Mouse (Mus musculus) G1E (cell line): ENCODE data around the gene Tmem263. TPM values are rescaled to one million over a fixed set of nuclear protein-coding genes. Genes with fewer than 3 reads are reported as not detected.
A peak's percentile ranks its signal among the peaks of the same experiment; 100 is the strongest.

Experiments
- ATAC-seq: 2 replicates; pipeline ENCODE4 v1.8.0; 2016; ENCODE audit warnings: mild to moderate bottlenecking; ENCODE audit not compliant: insufficient number of reproducible peaks, poor library complexity, low FRiP score, severe bottlenecking; ENCODE audit errors: extremely low read depth
- DNase-seq: peaks from one replicate; pipeline ENCODE4 v3.0.0; 2012; ENCODE audit warnings: low spot score
- H3K27me3 ChIP-seq: 2 replicates; pipeline ENCODE4 v1.6.1; 2012; ENCODE audit warnings: mild to moderate bottlenecking, low read length, inconsistent platforms; ENCODE audit not compliant: insufficient read depth
- H3K36me3 ChIP-seq: replicated peaks from 2 replicates; pipeline ENCODE3; 2012; ENCODE audit warnings: mild to moderate bottlenecking, inconsistent platforms
- H3K4me1 ChIP-seq: 2 replicates; pipeline ENCODE4 v1.6.1; 2012; ENCODE audit warnings: low read depth, low read length, inconsistent platforms, mixed read lengths; ENCODE audit not compliant: insufficient read depth
- H3K4me3 ChIP-seq: 2 replicates; pipeline ENCODE4 v1.5.1; 2012; ENCODE audit warnings: low read depth, mild to moderate bottlenecking, inconsistent platforms, low read length, moderate library complexity, mixed read lengths
- H3K9me3 ChIP-seq: replicated peaks from 2 replicates; pipeline ENCODE4 v1.6.1; 2012; ENCODE audit warnings: inconsistent platforms
- CTCF ChIP-seq: IDR thresholded peaks from 2 replicates; pipeline ENCODE4 v1.5.1; 2012; ENCODE audit warnings: low read depth, low read length, inconsistent platforms, mixed read lengths
- GATA1 ChIP-seq: IDR thresholded peaks from 2 replicates; pipeline ENCODE4 v1.6.1; 2012; ENCODE audit warnings: borderline replicate concordance, low read length, inconsistent platforms, mixed read lengths
- GATA2 ChIP-seq: IDR thresholded peaks from 2 replicates; pipeline ENCODE4 v1.6.1; 2012; ENCODE audit warnings: low read depth, low read length, inconsistent platforms, borderline replicate concordance
- POLR2AphosphoS5 ChIP-seq: IDR thresholded peaks from 2 replicates; pipeline ENCODE4 v1.6.1; 2012; ENCODE audit warnings: low read depth, low read length, inconsistent platforms; ENCODE audit not compliant: insufficient replicate concordance
- TAL1 ChIP-seq: conservative IDR thresholded peaks from 2 replicates; pipeline ENCODE4 v1.6.1; 2012; ENCODE audit warnings: low read depth, low read length, inconsistent platforms, mixed read lengths
- polyA plus RNA-seq: library from polyadenylated mRNA; stranded (reverse); fragments of >175 nt; gene quantifications from 2 replicates; pipeline ENCODE4 v1.2.3, GENCODE M21; 2012
- total RNA-seq, 2 experiments: library from RNA; stranded (forward) in 1 of 2; stranded (reverse) in 1 of 2; fragments of 200-1000 nt in 1 of 2; fragments of >200 nt in 1 of 2; fragmentation: Nextera tagmentation in 1 of 2; gene quantifications; 2 replicates each; pipeline ENCODE4 v1.2.3; 2014 to 2017

Tmem263 gene
- total and polyA plus RNA-seq, 3 experiments: 25.2 to 40.1 (median 32.1) TPM

DNA sequence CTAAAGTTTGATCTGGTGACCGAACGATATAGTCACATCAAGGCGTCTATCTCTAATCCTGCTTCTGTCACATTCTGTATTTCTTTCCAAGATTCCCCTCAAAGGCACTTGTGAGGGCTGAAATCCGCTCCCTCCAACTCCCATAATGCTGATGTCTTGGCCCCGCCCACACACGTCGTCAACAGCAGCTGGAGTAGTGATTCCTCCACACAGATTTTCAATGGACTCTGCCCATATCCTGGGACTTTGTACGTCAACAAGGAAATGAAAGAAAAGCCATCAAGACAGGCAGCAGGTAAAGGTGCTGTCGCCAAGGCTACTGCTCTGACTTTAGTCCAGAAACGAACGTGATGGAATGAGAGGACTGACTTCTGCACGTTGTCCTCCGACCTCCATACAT is 22.8 kb downstream of the Tmem263 start:
- Histone ChIP-seq H3K4me1 (peaks cover 20% of the 10 kb centered on the region), H3K27me3 (no peaks in the 10 kb centered on the region), H3K9me3 (no peaks in the 10 kb centered on the region), H3K36me3 (peaks cover 48% of the 10 kb centered on the region), H3K4me3 (no peak overlapping the region)
- TF ChIP-seq GATA1: no peak
- DNase-seq: no peak
- ATAC-seq: no peak

- no peak for TF ChIP-seq POLR2AphosphoS5
- no peak for TF ChIP-seq CTCF
- TF ChIP-seq GATA2: no peak
- no peak for TF ChIP-seq TAL1
- no peak for TF ChIP-seq GATA1
- Histone ChIP-seq H3K9me3 (no peaks in the 10 kb centered on the region), H3K27me3 (no peaks in the 10 kb centered on the region), H3K4me3 (peak within 1 kb of the TSS; percentile 85), H3K36me3 (peaks cover 31% of the 10 kb centered on the region), H3K4me1 (peaks cover 20% of the 10 kb centered on the region)
- peak; percentile 100 for ATAC-seq
- DNase-seq: peak; percentile 88
Measured at GRCm38 (mm10) chr10:85127395-85128287, 25.2 kb downstream of the Tmem263 start, which contains the start of gene Mterf2. TSS of gene Mterf2 (minus strand) at chr10:85128027.

DNA sequence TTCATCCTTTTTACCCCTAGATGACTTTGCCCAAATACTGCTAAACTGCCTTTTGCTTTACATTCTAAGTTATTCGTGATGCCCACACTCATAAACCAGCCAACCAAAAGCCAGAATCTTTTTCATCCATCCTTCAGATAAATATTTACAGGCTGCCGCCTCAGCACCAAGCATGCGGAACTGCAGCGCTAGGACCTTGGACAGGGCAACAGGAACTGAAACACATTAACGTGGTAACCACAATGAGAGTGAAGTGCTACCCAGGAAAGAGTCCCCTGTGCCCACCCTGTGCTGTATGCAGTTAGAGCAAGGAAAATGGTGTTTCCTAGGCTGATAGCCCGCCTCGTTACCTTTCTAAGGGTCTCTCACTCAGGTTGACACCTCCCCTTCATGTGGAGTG is 26.0 kb downstream of the Tmem263 start:
- Histone ChIP-seq H3K9me3 (no peaks in the 10 kb centered on the region), H3K27me3 (0 out of 2 replicates have a peak, but pooled peaks cover 1% of the 10 kb centered on the region), H3K36me3 (peaks cover 25% of the 10 kb centered on the region), H3K4me3 (peak overlapping the region; percentile 85; the same call in 1 of the 2 replicates), H3K4me1 (peaks cover 20% of the 10 kb centered on the region)
- ATAC-seq: no peak
- no peak for DNase-seq
- TF ChIP-seq TAL1: no peak

DNA sequence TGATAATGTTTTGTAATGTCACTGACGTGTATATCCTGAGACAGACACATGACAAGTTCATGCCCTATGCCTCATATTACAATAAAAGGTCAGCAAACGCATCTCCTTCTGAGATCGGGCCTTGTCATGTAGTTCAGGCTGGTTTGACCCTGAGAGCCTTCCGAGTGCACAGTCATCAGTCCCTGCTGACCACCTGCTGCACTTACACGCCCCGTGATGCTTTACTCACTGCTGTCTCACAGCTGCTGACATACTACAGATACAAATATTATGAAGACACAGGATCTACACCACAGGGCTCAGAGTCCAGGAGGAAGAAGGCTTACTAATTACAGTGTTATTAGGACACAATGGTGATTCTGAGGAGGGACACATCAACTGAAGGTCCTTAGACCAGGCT is 34.1 kb downstream of the Tmem263 start:
- H3K9me3 ChIP-seq: no peaks in the 10 kb centered on the region
- H3K4me1 ChIP-seq: no peaks in the 10 kb centered on the region
- peaks cover 5% of the 10 kb centered on the region; the same call in 1 of the 2 replicates for H3K27me3 ChIP-seq
- H3K4me3 ChIP-seq: no peak overlapping the region
- TF ChIP-seq TAL1: no peak
- no peak for TF ChIP-seq GATA1
- TF ChIP-seq GATA2: no peak
- no peak for TF ChIP-seq POLR2AphosphoS5
- no peak for TF ChIP-seq CTCF
- no peaks in the 10 kb centered on the region for H3K36me3 ChIP-seq
- no peak for ATAC-seq
- no peak for DNase-seq

GRCm38 (mm10) chr10:85141465-85141864 is 39.0 kb downstream of the Tmem263 start:
- TF ChIP-seq CTCF: no peak
- TF ChIP-seq POLR2AphosphoS5: no peak
- TF ChIP-seq TAL1: no peak
- TF ChIP-seq GATA2: no peak
- TF ChIP-seq GATA1: no peak
- no peak overlapping the region for H3K4me3 ChIP-seq
- H3K9me3 ChIP-seq: no peaks in the 10 kb centered on the region
- no peak for DNase-seq
- peaks cover 6% of the 10 kb centered on the region; the same call in 1 of the 2 replicates for H3K27me3 ChIP-seq
- ATAC-seq: no peak
- H3K36me3 ChIP-seq: no peaks in the 10 kb centered on the region
- H3K4me1 ChIP-seq: no peaks in the 10 kb centered on the region

DNA sequence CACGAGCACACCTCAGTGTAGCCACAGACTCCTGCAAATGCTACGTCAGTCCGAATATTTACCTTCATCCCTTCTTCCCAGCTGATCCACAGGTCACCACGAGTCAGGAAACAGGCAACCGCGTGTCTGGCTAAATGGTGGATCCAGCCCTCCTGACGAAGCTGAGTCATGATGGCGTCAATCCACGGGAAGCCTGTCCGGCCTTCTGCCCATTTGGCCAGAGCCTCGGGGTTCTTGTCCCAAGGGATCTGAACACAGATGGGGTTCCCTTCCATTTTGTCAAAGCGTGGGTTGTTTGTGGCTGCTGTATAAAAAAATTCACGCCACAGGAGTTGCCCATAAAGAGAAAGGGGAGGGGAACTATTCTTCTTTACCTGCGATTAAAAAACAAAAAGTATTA is 43.9 kb downstream of the Tmem263 start:
- no peak overlapping the region for H3K4me3 ChIP-seq
- no peaks in the 10 kb centered on the region for H3K9me3 ChIP-seq
- DNase-seq: no peak
- H3K36me3 ChIP-seq: no peaks in the 10 kb centered on the region
- no peaks in the 10 kb centered on the region for H3K4me1 ChIP-seq
- ATAC-seq: no peak
- peaks cover 4% of the 10 kb centered on the region; the same call in 1 of the 2 replicates for H3K27me3 ChIP-seq
- TF ChIP-seq TAL1 (no peak), GATA2 (no peak)

DNA sequence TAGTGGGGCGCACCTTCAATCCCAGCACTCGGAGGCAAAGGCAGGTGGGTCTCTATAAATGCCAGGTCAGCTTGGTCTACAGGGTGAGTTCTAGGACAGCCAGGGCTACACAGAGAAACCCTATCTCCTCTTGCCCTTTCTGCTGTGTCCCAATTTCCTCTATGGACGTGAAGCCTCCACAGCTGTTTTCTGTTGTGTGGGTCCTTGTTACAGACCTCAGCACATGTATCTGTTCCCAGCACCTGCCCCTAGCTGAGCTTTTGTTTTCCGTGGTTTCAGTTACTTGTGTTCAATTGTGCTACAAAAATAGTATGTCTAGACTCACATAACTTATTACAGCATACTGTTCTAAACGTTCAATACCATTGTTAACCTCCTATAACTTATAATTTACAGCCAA is 46.8 kb downstream of the Tmem263 start:
- DNase-seq (no peak), ATAC-seq (no peak)
- Histone ChIP-seq H3K27me3 (peaks cover 4% of the 10 kb centered on the region; the same call in 1 of the 2 replicates), H3K9me3 (no peaks in the 10 kb centered on the region), H3K4me3 (no peak overlapping the region), H3K4me1 (no peaks in the 10 kb centered on the region), H3K36me3 (no peaks in the 10 kb centered on the region)
- TF ChIP-seq TAL1 (no peak), CTCF (no peak), GATA2 (no peak), GATA1 (no peak), POLR2AphosphoS5 (no peak)
